Mouse (Mus musculus): ENCODE measurements around the gene 2010003K11Rik. TPM values are rescaled to one million over a fixed set of nuclear protein-coding genes. Genes with fewer than 3 reads are reported as not detected.

The 2010003K11Rik gene
- polyA plus RNA-seq, 1 experiment from 2014 or later: 1.3 TPM

DNA sequence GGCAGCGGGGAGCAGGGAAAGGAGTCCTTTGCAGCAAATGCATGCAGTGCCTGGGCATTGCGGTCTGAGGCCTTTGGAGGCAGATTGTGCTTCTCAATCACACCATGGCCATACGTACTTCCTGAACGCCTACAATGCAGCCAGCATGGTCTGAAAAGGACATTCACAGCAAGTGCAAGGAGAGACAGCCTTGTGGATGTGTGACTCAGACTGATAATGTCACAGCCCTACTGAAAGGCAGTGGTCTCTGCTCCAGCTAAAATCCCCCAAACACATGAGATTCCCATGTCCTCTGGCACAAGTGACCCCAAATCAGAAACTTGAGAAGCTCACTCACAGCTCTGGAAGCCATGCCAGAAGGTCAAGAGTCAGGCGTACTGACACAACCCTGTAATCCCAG, 2.6 kb downstream of the 2010003K11Rik start:
- Histone ChIP-seq H3K27me3 (replicated peaks) (no peaks in the 10 kb centered on the region), H3K9ac (no peak overlapping the region), H3K4me2 (no peak overlapping the region), H3K4me1 (peaks cover 12% of the 10 kb centered on the region; the same call in 1 of the 2 replicates), H3K4me3 (replicated peaks) (no peak overlapping the region), H3K36me3 (no peaks in the 10 kb centered on the region), H3K27ac (no peak overlapping the region), H3K9me3 (no peaks in the 10 kb centered on the region)
- ATAC-seq (ENCODE audit: insufficient read depth, low FRiP score, low read depth): no peak
- WGBS: 85% methylated on average over 5 of the region's 5 CpGs

DNA sequence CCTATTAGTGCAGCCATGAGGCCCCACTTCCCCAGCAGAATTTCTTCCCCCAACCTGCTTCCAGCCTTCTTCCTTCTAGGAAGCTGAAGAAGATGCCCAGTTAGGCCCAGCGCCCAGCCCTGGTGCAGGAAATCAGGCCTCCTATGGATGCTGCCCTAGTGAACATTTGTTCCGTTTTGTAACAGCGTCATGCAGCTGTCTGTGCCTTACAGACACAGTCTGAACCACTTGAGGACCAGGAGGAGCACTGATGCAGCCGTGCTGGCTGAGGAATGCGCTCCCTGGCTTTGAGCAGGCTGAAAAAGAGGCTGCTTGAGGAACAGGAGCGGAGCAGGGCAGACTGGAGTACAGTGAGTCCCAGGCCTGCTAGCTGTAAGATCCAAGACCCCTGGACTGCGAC, 3.7 kb downstream of the 2010003K11Rik start:
- 70% methylated on average over 7 of the region's 7 CpGs for WGBS
- ATAC-seq (ENCODE audit: insufficient read depth, low FRiP score, low read depth): no peak
- no peak overlapping the region for H3K4me3 ChIP-seq (replicated peaks)
- H3K4me2 ChIP-seq: no peak overlapping the region
- H3K27me3 ChIP-seq (replicated peaks): no peaks in the 10 kb centered on the region
- no peaks in the 10 kb centered on the region for H3K36me3 ChIP-seq
- peaks cover 12% of the 10 kb centered on the region; the same call in 1 of the 2 replicates for H3K4me1 ChIP-seq
- H3K27ac ChIP-seq: no peak overlapping the region
- H3K9me3 ChIP-seq: no peaks in the 10 kb centered on the region
- H3K9ac ChIP-seq: no peak overlapping the region

DNA sequence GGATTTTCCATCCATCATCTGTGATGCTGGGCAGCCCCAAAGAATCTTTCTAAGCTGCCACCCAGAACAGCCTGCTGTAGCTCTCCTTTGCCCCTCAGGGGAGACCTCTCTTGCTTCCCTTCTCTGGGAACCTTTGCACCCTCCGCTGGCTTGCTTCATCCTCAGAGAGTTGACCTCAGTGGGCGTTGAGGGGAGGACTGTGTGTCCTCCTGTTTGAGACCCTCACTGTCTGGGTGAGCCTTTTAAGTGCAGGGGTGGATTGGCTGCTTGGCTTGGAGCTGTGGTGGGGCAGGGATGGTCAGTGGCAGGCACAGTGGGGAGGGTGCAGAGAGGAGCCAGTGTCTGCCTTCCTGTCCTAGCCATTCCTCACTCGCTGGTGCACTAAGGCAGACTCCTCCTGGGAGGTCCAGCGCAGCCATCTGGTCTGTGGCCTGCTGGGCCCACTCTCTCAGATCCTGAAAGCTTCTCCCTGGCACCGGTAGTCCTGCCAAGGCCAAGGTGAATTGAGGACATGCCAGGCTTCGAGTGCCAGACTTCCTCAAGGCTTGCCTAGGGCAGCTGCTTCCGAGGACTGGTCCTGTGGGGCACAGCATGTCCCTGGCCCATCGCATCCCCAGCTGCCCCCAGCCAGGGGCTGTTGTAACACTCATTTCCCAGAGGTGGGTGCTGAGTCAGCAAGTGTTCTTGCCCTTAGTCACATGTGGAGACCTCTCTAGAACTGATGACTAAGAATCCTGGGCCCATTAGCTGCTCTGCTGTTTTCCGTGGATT, 5.7 kb downstream of the 2010003K11Rik start:
- H3K4me1 ChIP-seq: peaks cover 12% of the 10 kb centered on the region; the same call in 1 of the 2 replicates
- no peak overlapping the region for H3K9ac ChIP-seq
- H3K4me3 ChIP-seq (replicated peaks): no peak overlapping the region
- H3K9me3 ChIP-seq: no peaks in the 10 kb centered on the region
- H3K36me3 ChIP-seq: no peaks in the 10 kb centered on the region
- 55% methylated on average over 9 of the region's 9 CpGs for WGBS
- H3K27me3 ChIP-seq (replicated peaks): no peaks in the 10 kb centered on the region
- H3K27ac ChIP-seq: no peak overlapping the region
- ATAC-seq (ENCODE audit: insufficient read depth, low FRiP score, low read depth): no peak
- no peak overlapping the region for H3K4me2 ChIP-seq

DNA sequence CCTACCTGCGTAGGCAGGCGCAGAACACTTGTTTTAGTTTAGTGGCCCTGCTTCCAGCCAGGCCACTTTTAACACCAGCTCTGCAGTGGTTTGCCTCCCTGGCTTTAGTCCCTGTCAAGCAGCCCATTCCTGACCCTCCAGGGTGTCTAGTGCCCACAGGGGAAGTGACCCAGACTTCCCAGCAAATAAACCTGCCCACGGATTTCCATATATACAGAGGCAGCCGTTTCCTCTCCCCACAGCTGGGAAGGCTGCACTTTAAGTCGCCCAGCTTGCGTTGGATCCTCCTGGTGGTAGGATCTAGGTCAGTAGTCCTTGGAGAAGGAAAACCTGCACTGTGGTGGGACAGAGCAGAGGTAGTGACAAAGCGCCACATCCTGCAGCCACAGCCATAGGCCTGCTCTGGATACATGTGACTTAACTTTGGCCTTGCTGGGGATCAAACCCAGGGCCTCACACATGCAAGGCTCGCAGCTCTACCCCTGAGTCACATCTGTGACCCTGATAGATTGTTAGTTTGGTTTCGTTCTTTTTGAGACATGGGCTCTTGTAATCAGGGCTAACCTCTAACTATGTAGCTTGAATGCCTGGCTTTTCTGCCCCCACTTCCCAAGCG, 7.2 kb downstream of the 2010003K11Rik start:
- H3K36me3 ChIP-seq: no peaks in the 10 kb centered on the region
- H3K4me1 ChIP-seq: 0 out of 2 replicates have a peak, but pooled peaks cover 6% of the 10 kb centered on the region
- H3K4me3 ChIP-seq (replicated peaks): no peak overlapping the region
- no peak overlapping the region for H3K4me2 ChIP-seq
- no peaks in the 10 kb centered on the region for H3K9me3 ChIP-seq
- no peak for ATAC-seq (ENCODE audit: insufficient read depth, low FRiP score, low read depth)
- H3K9ac ChIP-seq: no peak overlapping the region
- no peaks in the 10 kb centered on the region for H3K27me3 ChIP-seq (replicated peaks)
- 57% methylated on average over 10 of the region's 10 CpGs for WGBS
- no peak overlapping the region for H3K27ac ChIP-seq

- Histone ChIP-seq H3K9ac (no peak overlapping the region), H3K4me3 (replicated peaks) (no peak overlapping the region), H3K4me2 (no peak overlapping the region), H3K36me3 (no peaks in the 10 kb centered on the region), H3K27me3 (replicated peaks) (no peaks in the 10 kb centered on the region), H3K27ac (no peak overlapping the region), H3K9me3 (no peaks in the 10 kb centered on the region), H3K4me1 (0 out of 2 replicates have a peak, but pooled peaks cover 6% of the 10 kb centered on the region)
- WGBS: 85% methylated on average over 2 of the region's 2 CpGs
- no peak for ATAC-seq (ENCODE audit: insufficient read depth, low FRiP score, low read depth)
Measured at GRCm38 (mm10) chr19:4487877-4488276, 10.5 kb downstream of the 2010003K11Rik start.

- H3K9ac ChIP-seq: no peak overlapping the region
- no peaks in the 10 kb centered on the region for H3K9me3 ChIP-seq
- no peaks in the 10 kb centered on the region for H3K36me3 ChIP-seq
- no peak overlapping the region for H3K27ac ChIP-seq
- WGBS: 22% methylated on average over 5 of the region's 5 CpGs
- H3K4me1 ChIP-seq: 0 out of 2 replicates have a peak, but pooled peaks cover 6% of the 10 kb centered on the region
- no peak for ATAC-seq (ENCODE audit: insufficient read depth, low FRiP score, low read depth)
- H3K27me3 ChIP-seq (replicated peaks): no peaks in the 10 kb centered on the region
- H3K4me2 ChIP-seq: no peak overlapping the region
- H3K4me3 ChIP-seq (replicated peaks): no peak overlapping the region
Measured at GRCm38 (mm10) chr19:4485006-4485405, 13.4 kb downstream of the 2010003K11Rik start.

DNA sequence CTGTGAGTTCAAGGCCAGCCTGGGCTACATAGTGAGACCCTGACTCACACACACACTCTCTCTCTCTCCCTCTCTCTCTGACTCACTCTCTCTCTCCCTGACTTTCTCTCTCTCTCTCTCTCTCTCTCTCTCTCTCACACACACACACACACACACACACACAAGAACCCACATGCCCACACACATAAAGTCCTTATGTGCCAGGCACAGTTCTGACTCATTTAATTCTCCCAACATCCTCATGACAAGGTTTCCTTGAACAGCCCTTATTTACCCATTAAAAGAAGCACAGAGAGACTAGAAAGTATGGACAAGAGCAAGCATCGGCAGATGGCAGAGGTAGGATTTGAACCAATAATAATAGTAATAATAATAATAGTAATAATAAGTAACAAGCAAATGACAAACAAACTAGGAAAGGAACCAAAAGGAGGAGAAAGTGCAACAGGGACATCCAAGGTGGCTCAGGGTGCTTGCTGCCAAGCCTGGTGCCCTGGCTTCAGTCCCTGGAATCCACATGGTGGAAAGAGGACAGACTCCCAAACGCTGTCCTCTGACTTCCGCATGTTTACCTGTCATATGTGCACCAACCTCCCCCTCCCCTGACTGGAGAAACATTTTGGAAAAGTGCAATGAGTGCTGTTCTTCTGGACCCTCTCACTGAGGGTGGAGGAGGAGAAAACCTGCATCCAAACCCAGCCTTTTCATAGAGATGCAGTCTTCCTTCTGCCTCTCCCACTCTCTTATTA, 16.1 kb downstream of the 2010003K11Rik start:
- H3K4me3 ChIP-seq (replicated peaks): no peak overlapping the region
- 78% methylated on average over 3 of the region's 3 CpGs for WGBS
- H3K27me3 ChIP-seq (replicated peaks): no peaks in the 10 kb centered on the region
- H3K9me3 ChIP-seq: no peaks in the 10 kb centered on the region
- no peak overlapping the region for H3K4me2 ChIP-seq
- H3K9ac ChIP-seq: no peak overlapping the region
- no peak for ATAC-seq (ENCODE audit: insufficient read depth, low FRiP score, low read depth)
- no peaks in the 10 kb centered on the region for H3K36me3 ChIP-seq
- H3K27ac ChIP-seq: no peak overlapping the region
- peaks cover 1% of the 10 kb centered on the region; the same call in 1 of the 2 replicates for H3K4me1 ChIP-seq

- no peak overlapping the region for H3K27ac ChIP-seq
- H3K4me3 ChIP-seq (replicated peaks): no peak overlapping the region
- H3K9me3 ChIP-seq: no peaks in the 10 kb centered on the region
- H3K27me3 ChIP-seq (replicated peaks): peaks cover 6% of the 10 kb centered on the region; the same call in 1 of the 2 replicates
- H3K36me3 ChIP-seq: no peaks in the 10 kb centered on the region
- no peak overlapping the region for H3K4me2 ChIP-seq
- H3K9ac ChIP-seq: no peak overlapping the region
- 42% methylated on average over 4 of the region's 4 CpGs for WGBS
- peaks cover 11% of the 10 kb centered on the region; the same call in 1 of the 2 replicates for H3K4me1 ChIP-seq
- ATAC-seq (ENCODE audit: insufficient read depth, low FRiP score, low read depth): no peak
Measured at GRCm38 (mm10) chr19:4481326-4481725, 17.1 kb downstream of the 2010003K11Rik start.

DNA sequence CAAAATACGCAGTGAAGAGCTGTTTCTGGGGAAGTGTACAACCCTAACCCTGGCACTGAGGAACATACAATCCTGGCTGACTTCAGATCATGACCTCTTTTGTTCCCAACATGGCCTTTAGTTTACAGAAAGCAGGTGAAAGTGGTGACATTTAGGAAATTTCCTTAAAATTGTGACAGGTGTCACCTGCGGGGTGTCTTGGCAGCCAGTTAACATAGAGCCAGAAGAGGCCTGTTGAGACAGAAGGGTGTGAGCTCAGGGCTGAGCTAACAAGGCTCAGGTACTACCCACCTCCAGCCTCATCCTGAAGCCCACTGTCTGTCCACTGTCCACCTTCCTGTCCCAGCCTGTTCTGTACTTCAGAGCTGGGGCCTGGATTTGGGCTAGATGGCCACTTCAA, 18.3 kb downstream of the 2010003K11Rik start:
- Histone ChIP-seq H3K27ac (no peak overlapping the region), H3K27me3 (replicated peaks) (peaks cover 17% of the 10 kb centered on the region), H3K4me3 (replicated peaks) (no peak overlapping the region), H3K4me2 (no peak overlapping the region), H3K36me3 (no peaks in the 10 kb centered on the region), H3K9me3 (no peaks in the 10 kb centered on the region), H3K4me1 (peaks cover 11% of the 10 kb centered on the region; the same call in 1 of the 2 replicates), H3K9ac (no peak overlapping the region)
- WGBS: 93% methylated on average over 2 of the region's 2 CpGs
- ATAC-seq (ENCODE audit: insufficient read depth, low FRiP score, low read depth): no peak

DNA sequence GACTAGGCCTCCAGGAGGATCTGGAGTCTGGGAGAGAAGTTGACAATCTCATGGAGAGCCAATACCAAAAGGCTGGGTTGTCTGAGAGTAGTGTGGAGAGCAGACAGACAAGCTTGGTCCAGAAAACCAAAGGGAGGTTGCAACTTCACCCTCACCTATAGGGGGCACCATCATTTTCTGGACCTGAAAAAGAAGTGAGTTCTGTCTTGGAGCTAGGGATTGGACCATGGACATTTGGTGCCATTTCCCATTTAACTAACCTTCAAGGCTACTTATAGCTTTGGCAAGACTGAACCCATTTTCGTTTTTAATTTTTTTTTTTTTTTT, 20.2 kb downstream of the 2010003K11Rik start:
- H3K27ac ChIP-seq: no peak overlapping the region
- H3K4me2 ChIP-seq: no peak overlapping the region; the same call in 1 of the 2 replicates
- H3K4me3 ChIP-seq (replicated peaks): no peak overlapping the region
- H3K27me3 ChIP-seq (replicated peaks): peaks cover 23% of the 10 kb centered on the region
- ATAC-seq (ENCODE audit: insufficient read depth, low FRiP score, low read depth): no peak
- WGBS: 8% methylated on average over 1 of the region's 1 CpGs
- H3K36me3 ChIP-seq: no peaks in the 10 kb centered on the region
- H3K9ac ChIP-seq: no peak overlapping the region
- no peaks in the 10 kb centered on the region for H3K9me3 ChIP-seq
- peaks cover 11% of the 10 kb centered on the region; the same call in 1 of the 2 replicates for H3K4me1 ChIP-seq

DNA sequence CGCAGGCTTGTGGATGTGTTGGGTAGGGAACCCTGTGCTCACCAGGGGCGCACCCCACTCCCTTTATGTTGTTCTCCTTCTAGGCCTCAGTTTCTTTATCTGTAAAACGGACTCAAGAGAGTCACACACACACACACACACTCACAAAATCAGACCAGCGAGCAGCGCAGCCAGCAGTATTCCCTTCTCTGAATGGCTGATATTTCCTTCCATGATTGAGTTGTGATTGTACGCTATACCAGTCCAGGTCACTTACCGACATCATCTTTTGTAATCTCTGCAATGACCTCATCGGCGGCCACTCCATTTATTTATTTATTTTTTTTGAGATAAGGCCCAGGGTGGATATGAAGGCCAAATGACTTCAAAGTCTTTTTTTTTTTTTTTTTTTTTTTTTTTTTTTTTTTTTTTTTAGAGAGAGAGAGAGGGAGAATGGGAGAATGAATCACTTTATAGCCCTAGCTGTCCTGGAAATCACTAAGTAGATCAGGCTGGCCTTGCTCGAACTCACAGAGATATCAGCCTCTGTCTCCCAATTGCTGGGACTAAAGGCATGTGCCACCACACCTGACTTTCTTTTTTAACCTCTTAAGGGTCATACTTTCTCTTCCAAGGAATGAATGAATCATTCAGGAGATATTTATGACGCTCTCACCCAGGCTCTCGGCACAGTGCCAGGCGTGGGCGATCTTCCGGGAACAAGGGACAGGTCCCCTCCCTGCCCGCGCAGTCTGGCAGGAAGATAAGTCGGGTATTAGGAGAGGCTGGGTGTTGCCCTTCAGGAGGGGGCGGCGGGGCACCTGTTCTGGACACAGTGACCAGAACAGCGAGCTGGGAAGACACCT, 20.8 kb downstream of the 2010003K11Rik start, which contains the start of gene Syt12:
Syt12 (minus strand) TSS at position 103 of the 845 bp plus-strand sequence.
- H3K27ac ChIP-seq: no peak within 1 kb of the TSS
- H3K4me1 ChIP-seq: peaks cover 11% of the 10 kb centered on the region; the same call in 1 of the 2 replicates
- H3K9me3 ChIP-seq: no peaks in the 10 kb centered on the region
- H3K9ac ChIP-seq: peak within 1 kb of the TSS; percentile 45
- peaks cover 23% of the 10 kb centered on the region for H3K27me3 ChIP-seq (replicated peaks)
- H3K4me2 ChIP-seq: peak within 1 kb of the TSS; percentile 99
- 20% methylated on average over 21 of the region's 21 CpGs for WGBS
- 0 out of 2 replicates have a peak, but pooled peaks have one; percentile 28 for ATAC-seq (ENCODE audit: insufficient read depth, low FRiP score, low read depth)
- H3K4me3 ChIP-seq (replicated peaks): peak within 1 kb of the TSS; percentile 52
- no peaks in the 10 kb centered on the region for H3K36me3 ChIP-seq
